ENCODE assay signal across 11 mouse cellular contexts in genomic region chr9:49275976-49276375, GRCm38 (mm10). TPM values are rescaled to one million over a fixed set of nuclear protein-coding genes. Genes with fewer than 3 reads are reported as not detected.
A peak's percentile ranks its signal among the peaks of the same experiment; 100 is the strongest.
DNase-seq lines count a peak whose midpoint lies in the region; ATAC-seq and TF ChIP-seq lines count a peak whose summit lies in the region.
"Had no signal": no experiment of that assay in that cellular context is flagged by ENCODE, and none has a peak within 500 bp of the region (broad histone marks: within the 10 kb centered on the region; RNA-seq: fewer than 3 reads in every experiment).

No protein-coding gene starts in this region.

- H3K9me3 ChIP-seq in stomach, embryonic 16.5 days (replicated peaks; ENCODE audit: control insufficient read depth, low read length) = no peaks in the 10 kb centered on the region
- no peaks in the 10 kb centered on the region for H3K9me3 ChIP-seq in stomach, postnatal 0 days (ENCODE audit: control insufficient read depth, low read length)
- H3K9me3 ChIP-seq: liver, embryonic 15.5 days had no signal

- no peak overlapping the region for H3K4me3 ChIP-seq in stomach, embryonic 16.5 days (replicated peaks; ENCODE audit: low read length)
- H3K4me3 ChIP-seq in stomach, postnatal 0 days (ENCODE audit: low read depth, low read length) = no peak overlapping the region
- H3K4me3 ChIP-seq: liver, embryonic 15.5 days had no signal

- no peaks in the 10 kb centered on the region for H3K36me3 ChIP-seq in stomach, embryonic 16.5 days (ENCODE audit: control insufficient read depth, insufficient read depth, low read length)
- H3K36me3 ChIP-seq in stomach, postnatal 0 days (ENCODE audit: control insufficient read depth, insufficient read depth, low read length) = no peaks in the 10 kb centered on the region
- H3K36me3 ChIP-seq: liver, embryonic 15.5 days had no signal

- H3K27me3 ChIP-seq in stomach, embryonic 16.5 days (ENCODE audit: control insufficient read depth, insufficient read depth, low read length) = no peaks in the 10 kb centered on the region
- no peaks in the 10 kb centered on the region for H3K27me3 ChIP-seq in stomach, postnatal 0 days (ENCODE audit: control insufficient read depth, insufficient read depth, low read length)
- H3K27me3 ChIP-seq: liver, embryonic 15.5 days had no signal

- ATAC-seq in stomach, embryonic 16.5 days (ENCODE audit: insufficient read depth, low FRiP score) = peak; percentile 47; the same call in 1 of the 2 replicates
- ATAC-seq in stomach, postnatal 0 days (ENCODE audit: low FRiP score, low TSS enrichment) = no peak
- ATAC-seq in granulocyte monocyte progenitor cell, adult 5-6 weeks (replicated peaks; ENCODE audit: poor library complexity, severe bottlenecking) = no peak

- no peak overlapping the region for H3K4me2 ChIP-seq in stomach, embryonic 16.5 days (ENCODE audit: low read depth, low read length)
- no peak overlapping the region for H3K4me2 ChIP-seq in stomach, postnatal 0 days (replicated peaks; ENCODE audit: low read depth)
- H3K4me2 ChIP-seq: liver, embryonic 15.5 days had no signal

- no peak for TF ChIP-seq CTCF in stomach, postnatal 0 days (IDR thresholded peaks at IDR 0.05; ENCODE audit: low read depth)

- H3K9ac ChIP-seq in stomach, embryonic 16.5 days (ENCODE audit: low read length) = no peak overlapping the region
- no peak overlapping the region for H3K9ac ChIP-seq in stomach, postnatal 0 days (ENCODE audit: low read length)
- H3K9ac ChIP-seq: liver, embryonic 15.5 days had no signal

- WGBS in stomach, embryonic 16.5 days = 44% methylated on average over 4 of the region's 4 CpGs
- WGBS in stomach, postnatal 0 days = 33% methylated on average over 4 of the region's 4 CpGs

- TF ChIP-seq EP300 in stomach, postnatal 0 days (optimal IDR thresholded peaks at IDR 0.05) = no peak

- H3K27ac ChIP-seq in stomach, embryonic 16.5 days (ENCODE audit: low read length) = no peak overlapping the region
- no peak overlapping the region for H3K27ac ChIP-seq in stomach, postnatal 0 days (replicated peaks)
- H3K27ac ChIP-seq: liver, embryonic 15.5 days had no signal

- H3K4me1 ChIP-seq in stomach, embryonic 16.5 days (ENCODE audit: control insufficient read depth, insufficient read depth, low read length) = no peaks in the 10 kb centered on the region
- no peaks in the 10 kb centered on the region for H3K4me1 ChIP-seq in stomach, postnatal 0 days (replicated peaks; ENCODE audit: control insufficient read depth, insufficient read depth)
- H3K4me1 ChIP-seq: liver, embryonic 15.5 days had no signal

- DNase-seq in adrenal gland, postnatal 36 days = peak; percentile 4 to 17
- DNase-seq in adrenal gland, adult 2 months = no peak
- peak; percentile 7 for DNase-seq in kidney, postnatal 14 days
- DNase-seq in kidney, postnatal 25 days = no peak
- no peak for DNase-seq in stomach, postnatal 0 days (ENCODE audit: low spot score)
- DNase-seq in gastrocnemius, adult 18-20 months (ENCODE audit: low spot score) = no peak

RNA-seq across cellular contexts. Expression of gene Gm4894, which starts 25.6 kb away (rescaled TPM):
- not detected for total RNA-seq in adrenal gland, postnatal 36 days (2021)
- not detected for total RNA-seq in adrenal gland, adult 2 months (2021)
- polyA plus RNA-seq in adrenal gland, adult 2 months (2012; rRNA removed) = not detected in 2 replicates
- not detected in 2 replicates for polyA plus RNA-seq in stomach, embryonic 16.5 days (2015; fragmentation: Nextera tagmentation; extraction: Ambion mirVana)
- polyA plus RNA-seq in stomach, postnatal 0 days (2015; fragmentation: Nextera tagmentation; extraction: Ambion mirVana) = not detected in 2 replicates
- total RNA-seq in gastrocnemius, adult 18-20 months (2021) = not detected
- total RNA-seq in granulocyte monocyte progenitor cell, adult 5-6 weeks (2014; fragmentation: Nextera tagmentation) = not detected in 2 replicates
- not detected in 2 replicates for total RNA-seq in granulocyte monocyte progenitor cell, adult 5-6 weeks (2017)
- polyA plus RNA-seq: heart, postnatal 0 days; kidney, embryonic 16.5 days; liver, embryonic 15.5 days had no signal

Comparison
In these comparisons a context has a peak if more than half of its experiments do, and no peak if none do; other contexts are left out.
1. DNase-seq: peak in adrenal gland, postnatal 36 days (2 of 2) and kidney, postnatal 14 days (single experiment); none in adrenal gland, adult 2 months (single experiment), kidney, postnatal 25 days (0 of 2), stomach, postnatal 0 days (single experiment) and gastrocnemius, adult 18-20 months (single experiment).